ENCODE assay signal across 8 mouse cellular contexts in genomic region chr11:105911592-105912375, GRCm38 (mm10). TPM values are rescaled to one million over a fixed set of nuclear protein-coding genes. Genes with fewer than 3 reads are reported as not detected.
DNase-seq lines count a peak whose midpoint lies in the region.

No protein-coding gene starts in this region.

- intact Hi-C loops in heart, postnatal 14 days (cut with DNase I), result loop anchor here (2.0 to 5.0 kb wide), 5 partner anchors 225 to 639 kb away; no protein-coding TSS in a partner anchor

- DNase-seq in ES-CJ7 (ENCODE audit: low read depth, low spot score), result peak; percentile 67
- peak; percentile 44 for DNase-seq in adrenal gland, adult 8-10 months
- peak; percentile 65 for DNase-seq in embryo, embryonic 11.5 days (ENCODE audit: low read depth, low spot score)
- DNase-seq in heart, postnatal 14 days, result peak; percentile 66 to 82
- peak; percentile 78 for DNase-seq in layer of hippocampus, adult 9-11 months
- DNase-seq in lung, postnatal 10 days, result peak; percentile 89
- DNase-seq in retina, embryonic 14.5 days (ENCODE audit: low spot score), result peak; percentile 93
- peak; percentile 42 for DNase-seq in yolk sac, embryonic 10.5 days (ENCODE audit: low spot score)

RNA-seq across cellular contexts. Expression of gene Cyb561, which starts 41.4 kb away (rescaled TPM):
- total RNA-seq in adrenal gland, adult 8-10 months (2022), result 100 to 1,000 TPM; 214 to 322 (median 255) TPM
- total RNA-seq in heart, postnatal 14 days (2021), result 10 to 100 TPM; 14.2 to 14.8 TPM

RNA-seq across cellular contexts. Expression of gene Ace, which starts 56.0 kb away (rescaled TPM):
- 10 to 100 TPM in 3 of 4 experiments, 1 to 10 TPM in 1; 9.4 to 22.2 (median 12.1) TPM for total RNA-seq in adrenal gland, adult 8-10 months (2022)
- 10 to 100 TPM; 28.7 to 31.6 TPM for total RNA-seq in heart, postnatal 14 days (2021)

Comparison
In these comparisons a context has a peak if more than half of its experiments do, and no peak if none do; other contexts are left out.
1. Peak in every context shown above with its lines: DNase-seq.
2. DNase-seq: peak in every context shown above with its lines; median percentile 93 in retina, embryonic 14.5 days; 89 in lung, postnatal 10 days; 78 in layer of hippocampus, adult 9-11 months; 74 in heart, postnatal 14 days; 67 in ES-CJ7; 65 in embryo, embryonic 11.5 days; 44 in adrenal gland, adult 8-10 months; 42 in yolk sac, embryonic 10.5 days.
3. RNA of gene Cyb561, which starts 41.4 kb away (total RNA-seq): 214 to 322 TPM in adrenal gland, adult 8-10 months; 14.2 to 14.8 TPM in heart, postnatal 14 days; every median in the first group is over 10 times any median in the second.